Mouse (Mus musculus) liver, embryonic 15.5 days (tissue): ENCODE results near the gene Rfx1. TPM values are rescaled to one million over a fixed set of nuclear protein-coding genes. Genes with fewer than 3 reads are reported as not detected.
A peak's percentile ranks its signal among the peaks of the same experiment; 100 is the strongest.

Experiments
- ATAC-seq: fragments of 200-750 bp; cut with Nextera tagmentation; 2 replicates; pipeline ENCODE4 v1.8.0; 2017; ENCODE audit warnings: moderate number of reproducible peaks, mild to moderate bottlenecking, moderate library complexity; ENCODE audit not compliant: insufficient read depth
- H3K27ac ChIP-seq: fragments of 300-500 bp; sonication (generic); replicated peaks from 2 replicates; pipeline ENCODE4 v1.5.1; 2015; ENCODE audit warnings: mild to moderate bottlenecking, inconsistent platforms
- H3K27me3 ChIP-seq: fragments of 300-500 bp; sonication (generic); 2 replicates; pipeline ENCODE4 v1.6.1; 2015; ENCODE audit warnings: mild to moderate bottlenecking, inconsistent platforms
- H3K36me3 ChIP-seq: fragments of 300-500 bp; sonication (generic); replicated peaks from 2 replicates; pipeline ENCODE4 v1.6.1; 2015; ENCODE audit warnings: moderate library complexity, mild to moderate bottlenecking, inconsistent platforms
- H3K4me1 ChIP-seq: fragments of 300-500 bp; sonication (generic); replicated peaks from 2 replicates; pipeline ENCODE4 v1.6.1; 2015; ENCODE audit warnings: inconsistent platforms
- H3K4me2 ChIP-seq: fragments of 300-500 bp; sonication (generic); 2 replicates; pipeline ENCODE4 v1.6.1; 2015; ENCODE audit warnings: moderate library complexity, mild to moderate bottlenecking, inconsistent platforms
- H3K4me3 ChIP-seq: fragments of 300-500 bp; sonication (generic); replicated peaks from 2 replicates; pipeline ENCODE4 v1.5.1; 2015; ENCODE audit warnings: mild to moderate bottlenecking, inconsistent platforms
- H3K9ac ChIP-seq: fragments of 300-500 bp; sonication (generic); 2 replicates; pipeline ENCODE4 v1.6.1; 2015; ENCODE audit warnings: moderate library complexity, mild to moderate bottlenecking, inconsistent platforms
- H3K9me3 ChIP-seq: fragments of 300-500 bp; sonication (generic); replicated peaks from 2 replicates; pipeline ENCODE4 v1.6.1; 2016; ENCODE audit warnings: inconsistent platforms
- WGBS: fragments of 180-500 bp; shearing (Covaris S2); methylation state at CpG from one replicate; pipeline ENCODE4 v1.1.7; 2015; ENCODE audit warnings: mixed read lengths; ENCODE audit not compliant: insufficient replicate concordance; 5-methylcytosine and 5-hydroxymethylcytosine counted together
- polyA plus RNA-seq: library from polyadenylated mRNA; unstranded; fragments of >200 nt; fragmentation: Nextera tagmentation; extraction: Ambion mirVana; gene quantifications from 2 replicates; pipeline ENCODE4 v1.2.1, GENCODE M21; 2015

Gene Rfx1
- polyA plus RNA-seq, 1 experiment from 2014 or later = 2.4 TPM

DNA sequence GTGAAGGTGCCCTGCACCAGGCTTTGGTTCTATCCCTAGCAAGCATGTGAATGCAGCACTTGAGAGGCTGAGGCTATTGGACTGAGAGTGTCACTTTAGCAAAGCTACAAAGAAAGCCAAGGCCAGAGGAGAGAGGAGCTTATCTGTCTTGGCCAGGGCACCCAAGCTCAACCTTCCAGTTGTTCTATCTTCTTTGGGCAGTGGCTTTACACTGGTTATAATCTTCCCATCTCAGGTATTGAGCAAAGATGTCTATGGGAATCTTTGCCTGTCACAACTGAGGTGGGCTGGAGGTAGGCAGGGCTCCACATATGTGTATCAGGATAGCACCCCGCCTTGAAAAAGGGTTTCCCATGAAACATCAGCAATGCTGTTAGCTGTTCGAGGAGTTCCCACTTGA lies 6.4 kb upstream of the Rfx1 start:
- Histone ChIP-seq H3K9me3 (no peaks in the 10 kb centered on the region), H3K36me3 (no peaks in the 10 kb centered on the region), H3K4me3 (no peak overlapping the region), H3K9ac (no peak overlapping the region), H3K27me3 (0 out of 2 replicates have a peak, but pooled peaks cover 4% of the 10 kb centered on the region), H3K4me1 (peaks cover 25% of the 10 kb centered on the region), H3K27ac (no peak overlapping the region), H3K4me2 (no peak overlapping the region)
- WGBS = 28% methylated on average over 2 of the region's 2 CpGs
- peak; percentile 67 for ATAC-seq

DNA sequence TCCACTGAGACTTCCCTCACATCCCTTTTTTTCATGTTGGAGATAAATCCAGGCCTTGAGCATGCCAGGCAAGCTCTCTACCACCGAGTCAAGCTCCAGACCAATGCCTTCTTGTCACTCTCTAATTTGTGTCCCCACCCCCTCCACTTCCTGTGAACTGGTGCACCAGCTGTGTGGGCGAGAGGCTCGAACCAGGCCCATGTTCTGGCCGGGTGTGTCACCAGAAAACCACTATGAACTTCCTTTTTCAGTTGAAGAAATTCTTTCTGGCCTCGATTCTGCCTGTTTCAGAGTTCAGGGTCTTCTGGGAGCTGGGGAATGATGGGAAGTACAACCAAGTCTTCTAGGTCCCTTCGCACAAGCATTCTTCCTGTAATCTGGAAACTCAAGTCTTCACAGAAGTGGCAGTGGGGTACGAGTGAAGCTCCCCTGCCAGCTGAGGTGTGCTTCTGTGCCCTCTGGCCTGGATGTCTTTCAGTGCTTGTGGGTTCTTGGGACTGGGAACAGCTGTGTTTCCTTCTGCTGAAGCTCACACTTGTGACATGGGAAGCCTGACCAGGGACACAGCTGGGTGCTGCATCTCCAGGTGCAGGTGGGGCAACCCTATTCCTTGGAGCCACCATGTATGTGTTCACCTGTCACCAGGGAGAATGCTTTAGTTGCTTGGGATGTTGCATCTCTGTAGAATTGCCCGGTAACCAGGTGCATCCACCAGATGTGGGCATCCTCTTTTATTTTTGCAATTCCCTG lies 2.6 kb upstream of the Rfx1 start:
- 26% methylated on average over 8 of the region's 8 CpGs for WGBS
- peak overlapping the region; percentile 21; the same call in 1 of the 2 replicates for H3K27ac ChIP-seq
- no peak for ATAC-seq

DNA sequence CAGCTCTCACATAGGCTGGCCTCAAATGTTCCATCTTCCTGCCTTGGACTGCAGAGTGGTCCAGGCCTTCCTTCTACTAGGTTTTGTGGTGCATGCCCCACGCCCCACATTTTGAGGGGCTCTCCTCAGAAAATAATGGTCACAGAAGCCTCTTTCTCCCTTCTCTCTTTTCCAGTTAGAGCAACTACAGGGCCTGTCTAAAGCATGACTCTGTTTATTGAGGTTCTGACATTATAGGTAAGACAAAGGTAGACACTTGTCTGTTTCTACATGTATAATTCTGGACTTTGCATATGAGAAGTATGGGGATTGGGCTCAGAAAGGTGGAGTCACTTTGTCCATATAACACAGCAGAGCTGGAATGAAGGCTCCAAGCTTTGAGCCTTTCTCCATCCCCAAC lies 1.6 kb upstream of the Rfx1 start, which contains the start of gene Gm10643:
Gene Gm10643 (minus strand): TSS at position 101 of the 400 bp plus-strand sequence.
- H3K27ac ChIP-seq = peak within 1 kb of the TSS; percentile 96
- H3K9me3 ChIP-seq = no peaks in the 10 kb centered on the region
- no peak for ATAC-seq
- no peaks in the 10 kb centered on the region for H3K27me3 ChIP-seq
- H3K4me2 ChIP-seq = peak within 1 kb of the TSS; percentile 92
- 85% methylated on average over 1 of the region's 1 CpGs for WGBS
- peak within 1 kb of the TSS; percentile 74 for H3K4me3 ChIP-seq
- peak within 1 kb of the TSS; percentile 76 for H3K9ac ChIP-seq
- no peaks in the 10 kb centered on the region for H3K36me3 ChIP-seq
- peaks cover 60% of the 10 kb centered on the region for H3K4me1 ChIP-seq

More for the DNA sequence above, 2.6 kb upstream of the Rfx1 start:
- Histone ChIP-seq H3K9me3 (no peaks in the 10 kb centered on the region), H3K4me3 (no peak overlapping the region), H3K9ac (no peak overlapping the region), H3K36me3 (no peaks in the 10 kb centered on the region), H3K4me1 (peaks cover 50% of the 10 kb centered on the region), H3K27me3 (no peaks in the 10 kb centered on the region), H3K4me2 (no peak overlapping the region)

DNA sequence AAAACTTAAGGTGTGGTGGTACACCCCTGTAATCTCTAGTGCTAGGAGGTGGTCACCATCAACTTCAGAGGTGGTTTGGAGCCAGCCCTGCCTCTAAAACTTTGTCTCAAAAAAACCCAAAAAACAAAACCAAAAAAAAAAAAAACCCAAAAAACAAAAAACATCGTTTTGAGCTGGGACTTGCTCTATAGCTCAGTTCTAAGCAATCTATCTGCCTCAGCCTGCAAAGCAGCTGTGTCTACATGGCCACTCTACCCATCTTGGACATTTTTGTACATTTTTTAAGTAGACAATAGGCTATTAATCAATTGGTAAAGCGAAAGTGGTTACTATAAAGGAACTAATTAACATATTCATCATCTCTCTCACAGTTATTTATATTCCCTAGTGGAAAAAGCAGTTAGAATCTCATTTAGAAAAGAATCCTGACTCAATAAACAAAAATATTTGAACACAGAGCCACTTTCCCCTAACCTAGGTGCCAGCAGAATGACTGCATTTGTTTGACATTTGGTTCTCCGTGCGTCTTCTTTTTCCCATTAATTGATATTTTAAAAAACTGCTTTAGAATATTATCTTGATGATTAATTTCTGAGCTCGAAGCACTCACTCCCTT lies 1.1 kb upstream of the Rfx1 start:
- Histone ChIP-seq H3K9me3 (no peaks in the 10 kb centered on the region), H3K4me1 (peaks cover 58% of the 10 kb centered on the region), H3K27ac (peak overlapping the region; percentile 96), H3K36me3 (no peaks in the 10 kb centered on the region), H3K27me3 (no peaks in the 10 kb centered on the region), H3K4me3 (peak overlapping the region; percentile 74), H3K9ac (peak overlapping the region; percentile 76), H3K4me2 (peak overlapping the region; percentile 92)
- no peak for ATAC-seq
- WGBS = 15% methylated on average over 5 of the region's 5 CpGs

DNA sequence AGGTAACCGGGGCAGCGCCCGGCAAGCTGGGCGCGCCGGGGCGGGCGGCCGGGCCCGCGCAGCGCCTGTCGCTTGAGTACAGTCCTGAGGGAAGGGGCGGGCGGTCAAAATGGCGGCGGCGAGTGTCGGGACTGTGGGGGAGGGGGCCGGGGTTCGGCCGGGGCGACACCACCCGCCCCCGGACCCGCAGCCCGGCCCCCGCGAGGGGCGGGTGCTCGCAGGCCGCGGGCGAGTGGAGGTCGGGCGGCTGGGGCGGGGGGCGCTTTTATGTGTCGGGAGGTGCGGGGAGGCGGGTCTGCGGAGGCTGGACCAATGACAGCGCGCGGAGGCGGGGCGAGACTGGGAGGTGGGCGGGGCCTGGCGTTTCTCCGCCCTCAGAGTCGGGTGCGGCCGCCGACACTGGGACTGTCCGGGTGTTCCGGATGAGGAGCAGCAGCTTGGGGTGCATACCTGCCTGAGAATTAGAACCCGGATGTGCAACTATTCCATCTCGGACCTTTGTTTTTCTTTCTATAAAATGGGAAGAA lies 476 bp downstream of the Rfx1 start:
- H3K9ac ChIP-seq = peak overlapping the region; percentile 76
- peaks cover 72% of the 10 kb centered on the region for H3K4me1 ChIP-seq
- no peaks in the 10 kb centered on the region for H3K9me3 ChIP-seq
- H3K36me3 ChIP-seq = no peaks in the 10 kb centered on the region
- H3K27me3 ChIP-seq = no peaks in the 10 kb centered on the region
- H3K4me3 ChIP-seq = peak overlapping the region; percentile 74
- peak overlapping the region; percentile 96 for H3K27ac ChIP-seq
- peak overlapping the region; percentile 92 for H3K4me2 ChIP-seq
- peak; percentile 69 for ATAC-seq
- under 1% methylated on average over 58 of the region's 58 CpGs for WGBS

DNA sequence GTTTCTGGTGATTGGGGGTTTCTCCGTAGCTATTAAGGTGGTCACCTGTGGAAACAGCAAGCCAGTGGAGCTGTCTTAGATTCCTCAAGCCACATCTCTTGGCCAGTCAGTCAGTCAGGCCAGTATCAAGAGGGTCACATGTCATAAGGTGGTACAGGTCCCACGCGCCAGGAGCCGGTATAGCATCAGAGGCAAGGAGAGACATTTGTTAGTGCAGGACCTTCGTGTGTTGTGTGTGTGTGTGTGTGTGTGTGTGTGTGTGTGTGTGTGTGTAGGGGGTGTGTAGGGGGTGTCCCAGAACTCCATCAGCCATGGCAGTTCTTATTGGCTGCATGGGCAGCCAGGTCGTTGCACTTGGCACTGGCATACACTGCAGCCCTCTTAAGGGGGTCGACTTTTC lies 1.3 kb downstream of the Rfx1 start:
- no peaks in the 10 kb centered on the region for H3K27me3 ChIP-seq
- H3K36me3 ChIP-seq = no peaks in the 10 kb centered on the region
- WGBS = 63% methylated on average over 7 of the region's 7 CpGs
- no peak for ATAC-seq
- peak overlapping the region; percentile 92 for H3K4me2 ChIP-seq
- H3K4me3 ChIP-seq = peak overlapping the region; percentile 74
- no peak overlapping the region for H3K9ac ChIP-seq
- no peaks in the 10 kb centered on the region for H3K9me3 ChIP-seq
- H3K27ac ChIP-seq = no peak overlapping the region
- H3K4me1 ChIP-seq = peaks cover 72% of the 10 kb centered on the region

DNA sequence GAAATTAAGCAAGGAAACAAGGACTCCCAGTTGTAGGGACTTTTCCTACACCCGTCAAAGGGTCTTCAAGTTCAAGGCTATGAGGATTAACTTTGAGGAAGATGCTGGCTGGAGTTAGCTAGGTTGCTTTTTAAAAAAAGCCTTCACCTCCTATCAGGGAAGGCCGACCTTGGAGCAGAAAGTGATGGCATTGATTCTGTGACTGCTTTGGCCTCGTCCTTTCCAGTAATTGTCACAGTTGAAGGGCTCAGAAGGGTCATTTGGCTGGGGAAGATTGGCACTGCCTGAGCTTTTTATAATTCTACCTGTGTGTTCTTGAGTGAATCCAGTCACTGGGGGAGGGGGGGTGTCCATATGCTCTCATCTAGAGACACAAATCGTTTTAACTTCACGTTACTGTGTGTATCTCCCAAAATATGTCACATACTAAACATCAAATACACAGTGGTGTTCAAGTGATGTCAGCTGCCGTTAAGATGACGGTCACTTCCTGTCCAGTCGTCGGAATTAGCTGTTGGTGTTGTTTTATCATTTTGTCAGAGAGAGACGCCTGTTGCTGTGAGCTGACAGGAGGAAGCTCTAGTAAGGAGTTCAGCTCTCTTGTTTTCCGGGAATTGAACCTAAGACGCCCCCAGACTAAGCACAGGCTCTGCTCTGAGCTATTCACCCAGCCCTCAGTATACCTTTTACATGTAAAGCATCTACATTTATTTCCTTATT lies 1.8 kb downstream of the Rfx1 start:
- ATAC-seq = no peak
- H3K27me3 ChIP-seq = no peaks in the 10 kb centered on the region
- 0 out of 2 replicates have a peak overlapping the region, but pooled peaks have one; percentile 25 for H3K27ac ChIP-seq
- WGBS = 39% methylated on average over 12 of the region's 12 CpGs
- H3K9me3 ChIP-seq = no peaks in the 10 kb centered on the region
- peaks cover 72% of the 10 kb centered on the region for H3K4me1 ChIP-seq
- H3K9ac ChIP-seq = no peak overlapping the region
- H3K4me3 ChIP-seq = no peak overlapping the region
- H3K36me3 ChIP-seq = no peaks in the 10 kb centered on the region
- 0 out of 2 replicates have a peak overlapping the region, but pooled peaks have one; percentile 92 for H3K4me2 ChIP-seq

DNA sequence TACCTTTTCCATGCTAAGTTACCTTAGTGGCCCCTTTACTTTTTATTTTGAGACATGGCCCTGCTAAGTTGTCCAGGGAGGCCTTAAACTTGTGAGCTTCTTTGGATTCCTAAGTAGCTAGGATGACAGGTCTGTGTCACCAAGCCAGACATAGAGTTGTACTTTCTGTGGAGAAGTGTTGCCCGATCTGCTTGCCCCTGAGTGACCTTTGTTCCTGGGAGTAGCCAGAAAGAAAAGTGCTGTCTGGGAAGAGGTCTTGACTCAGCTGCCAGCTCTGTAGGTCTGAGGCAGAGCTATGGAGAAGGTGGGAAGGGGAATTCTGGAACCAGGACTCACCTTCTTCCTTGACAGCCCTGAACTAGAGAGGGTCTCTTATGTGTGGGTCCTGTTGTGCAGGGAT lies 2.5 kb downstream of the Rfx1 start:
- 33% methylated on average over 1 of the region's 1 CpGs for WGBS
- Histone ChIP-seq H3K4me2 (no peak overlapping the region), H3K9me3 (no peaks in the 10 kb centered on the region), H3K4me1 (peaks cover 65% of the 10 kb centered on the region), H3K9ac (no peak overlapping the region), H3K27me3 (no peaks in the 10 kb centered on the region), H3K4me3 (no peak overlapping the region), H3K36me3 (no peaks in the 10 kb centered on the region), H3K27ac (0 out of 2 replicates have a peak overlapping the region, but pooled peaks have one; percentile 25)
- no peak for ATAC-seq

DNA sequence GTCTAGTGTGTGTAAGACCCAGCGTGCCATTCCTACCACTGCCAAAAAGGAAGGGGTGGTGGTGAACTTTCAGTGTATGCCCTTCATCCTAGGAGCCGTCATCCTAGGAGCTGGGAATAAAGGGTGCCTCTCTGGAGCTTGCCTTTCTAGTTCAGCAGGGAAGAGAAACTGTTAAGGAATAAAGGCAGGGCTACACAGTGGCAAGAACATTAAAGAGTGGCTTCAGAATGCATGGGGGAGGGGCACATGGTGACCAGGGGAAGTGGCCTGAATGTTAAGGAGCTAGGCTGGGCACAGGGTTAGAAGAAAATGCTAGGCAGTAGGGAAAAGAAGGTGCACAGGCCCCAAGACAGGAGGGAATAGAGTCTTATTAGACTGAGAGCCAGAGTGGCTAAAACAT lies 3.1 kb downstream of the Rfx1 start:
- Histone ChIP-seq H3K27me3 (no peaks in the 10 kb centered on the region), H3K4me1 (peaks cover 60% of the 10 kb centered on the region), H3K27ac (no peak overlapping the region), H3K36me3 (no peaks in the 10 kb centered on the region), H3K9ac (no peak overlapping the region), H3K9me3 (no peaks in the 10 kb centered on the region), H3K4me3 (no peak overlapping the region), H3K4me2 (no peak overlapping the region)
- 66% methylated on average over 2 of the region's 2 CpGs for WGBS
- ATAC-seq = no peak

DNA sequence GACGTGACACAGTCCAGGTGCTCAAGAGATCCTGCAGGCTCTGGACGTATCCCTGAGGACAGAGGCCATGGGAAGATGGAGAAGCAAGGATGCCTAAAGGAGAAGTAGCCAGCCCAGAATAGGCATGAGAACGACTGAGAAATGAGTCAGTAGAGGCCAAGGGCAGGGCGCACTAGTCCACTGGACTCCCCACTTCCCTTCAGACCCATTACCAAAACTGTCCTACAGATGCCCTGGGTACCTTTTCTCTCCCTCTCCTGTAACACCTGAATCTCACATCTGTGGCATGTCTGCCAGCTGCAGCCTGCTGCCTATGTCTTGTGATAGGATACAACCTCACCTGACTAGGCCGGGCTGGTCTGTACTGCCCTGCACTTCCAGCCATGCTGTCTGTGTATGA lies 3.6 kb downstream of the Rfx1 start:
- Histone ChIP-seq H3K4me2 (no peak overlapping the region), H3K4me3 (no peak overlapping the region), H3K4me1 (peaks cover 55% of the 10 kb centered on the region), H3K27ac (no peak overlapping the region), H3K27me3 (no peaks in the 10 kb centered on the region), H3K9me3 (no peaks in the 10 kb centered on the region), H3K9ac (no peak overlapping the region), H3K36me3 (no peaks in the 10 kb centered on the region)
- ATAC-seq = no peak
- WGBS = 65% methylated on average over 5 of the region's 5 CpGs

DNA sequence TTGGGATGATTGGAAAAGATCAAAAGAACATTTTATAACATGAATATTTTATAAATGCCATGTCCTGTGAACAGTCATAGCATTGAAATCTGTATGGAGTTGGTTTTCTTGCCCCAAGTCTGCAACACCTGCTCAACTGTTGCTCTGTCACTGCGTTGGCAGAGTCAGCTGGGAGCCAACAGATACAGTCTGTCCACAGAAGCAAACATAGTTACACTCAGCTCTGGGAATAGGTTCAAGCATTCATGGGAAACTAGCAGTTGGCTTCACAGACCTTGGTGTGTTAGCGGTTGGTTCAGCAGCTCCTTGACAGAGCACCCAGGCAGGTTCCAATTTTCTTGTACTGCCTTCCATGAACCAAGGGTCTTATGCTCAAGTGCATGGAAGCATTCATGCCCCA lies 4.0 kb downstream of the Rfx1 start:
- H3K9ac ChIP-seq = no peak overlapping the region
- no peaks in the 10 kb centered on the region for H3K36me3 ChIP-seq
- no peak for ATAC-seq
- H3K27ac ChIP-seq = no peak overlapping the region
- no peak overlapping the region for H3K4me3 ChIP-seq
- H3K27me3 ChIP-seq = no peaks in the 10 kb centered on the region
- H3K4me1 ChIP-seq = peaks cover 50% of the 10 kb centered on the region
- no peaks in the 10 kb centered on the region for H3K9me3 ChIP-seq
- H3K4me2 ChIP-seq = no peak overlapping the region
- 75% methylated on average over 2 of the region's 2 CpGs for WGBS
